Mouse (Mus musculus): ENCODE results near the gene Tmem132d.

DNA sequence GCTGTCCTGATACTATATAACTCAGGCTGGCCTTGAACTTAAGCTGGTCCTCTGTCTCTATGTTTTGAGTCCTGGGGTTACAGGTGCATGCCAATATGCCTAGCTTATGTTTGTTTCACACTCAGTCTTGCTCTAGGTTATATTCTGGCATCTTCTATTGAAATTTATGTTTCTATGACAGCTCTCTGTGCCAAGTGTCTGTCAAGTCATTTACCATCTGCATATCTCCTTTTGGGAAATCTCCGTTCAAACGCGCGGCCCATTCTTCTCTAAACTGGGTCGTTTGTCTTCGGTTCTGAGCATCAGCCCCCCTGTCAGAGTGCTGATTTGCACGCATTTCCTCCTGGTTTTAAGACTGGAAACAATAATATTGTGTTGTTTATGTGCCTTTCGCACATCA is 319.8 kb downstream of the Tmem132d start:
- TF ChIP-seq EP300 (IDR thresholded peaks at IDR 0.05; ENCODE audit: low read depth) (no peak), CTCF (IDR thresholded peaks at IDR 0.05; ENCODE audit: low read depth) (no peak)
